Mouse (Mus musculus) CH12.LX (cell line): ENCODE measurements around the gene Stk17b.

Experiments
- BHLHE40 ChIP-seq: IDR thresholded peaks from 2 replicates; pipeline ENCODE4 v1.6.1; 2011; ENCODE audit warnings: mild to moderate bottlenecking, low read depth, low read length, improper control_type of control experiment
- CTCF ChIP-seq, 2 experiments: IDR thresholded peaks in 1 of 2; conservative IDR thresholded peaks in 1 of 2; 2 replicates each; pipeline ENCODE4 v1.5.1; 2011 to 2012; ENCODE audit warnings: low read depth in 2 of 2, low read length in 2 of 2, improper control_type of control experiment in 1 of 2, inconsistent platforms in 1 of 2, mild to moderate bottlenecking in 1 of 2, moderate library complexity in 1 of 2
- EP300 ChIP-seq: IDR thresholded peaks from 2 replicates; pipeline ENCODE4 v1.6.1; 2011; ENCODE audit warnings: low read length, improper control_type of control experiment
- MAFK ChIP-seq: IDR thresholded peaks from 2 replicates; pipeline ENCODE4 v1.6.1; 2011; ENCODE audit warnings: low read length, improper control_type of control experiment; ENCODE audit not compliant: insufficient replicate concordance
- MXI1 ChIP-seq: IDR thresholded peaks from 2 replicates; pipeline ENCODE4 v1.6.1; 2011; ENCODE audit warnings: mild to moderate bottlenecking, low read depth, low read length, improper control_type of control experiment
- PAX5 ChIP-seq: IDR thresholded peaks from 2 replicates; pipeline ENCODE4 v1.6.1; 2012; ENCODE audit warnings: low read length, inconsistent platforms, mixed read lengths
- POLR2A ChIP-seq: IDR thresholded peaks from 2 replicates; pipeline ENCODE4 v1.6.1; 2011; ENCODE audit warnings: low read depth, mild to moderate bottlenecking, improper control_type of control experiment, low read length
- TBP ChIP-seq: conservative IDR thresholded peaks from 2 replicates; pipeline ENCODE4 v1.6.1; 2011; ENCODE audit warnings: low read depth, low read length, improper control_type of control experiment
- ZMIZ1 ChIP-seq: IDR thresholded peaks from 2 replicates; pipeline ENCODE4 v1.6.1; 2012; ENCODE audit warnings: low read depth, mild to moderate bottlenecking, inconsistent platforms, low read length, improper control_type of control experiment

GRCm38 (mm10) chr1:53746001-53746400, 39.0 kb downstream of the Stk17b start:
- TF ChIP-seq POLR2A (no peak), BHLHE40 (no peak), ZMIZ1 (no peak), CTCF (conservative IDR thresholded peaks at IDR 0.05 in 1 of 2, IDR thresholded peaks at IDR 0.05 in 1 of 2; ENCODE audit: low read depth in 2 of 2, low read length in 2 of 2) (no peak), MAFK (no peak), EP300 (no peak), TBP (no peak), PAX5 (no peak), MXI1 (no peak)
